Mouse (Mus musculus) lung, postnatal 14 days (tissue): ENCODE measurements around the gene Apobec3.
"Not testable (repeated sequence)": the region's sequence is repeated elsewhere in the genome, so short reads cannot be mapped to it uniquely, and the experiment has no call there.

ENCODE experiments used
- DNase-seq: peaks from one replicate; pipeline ENCODE4 v3.0.0; 2021

The Apobec3 gene

DNA sequence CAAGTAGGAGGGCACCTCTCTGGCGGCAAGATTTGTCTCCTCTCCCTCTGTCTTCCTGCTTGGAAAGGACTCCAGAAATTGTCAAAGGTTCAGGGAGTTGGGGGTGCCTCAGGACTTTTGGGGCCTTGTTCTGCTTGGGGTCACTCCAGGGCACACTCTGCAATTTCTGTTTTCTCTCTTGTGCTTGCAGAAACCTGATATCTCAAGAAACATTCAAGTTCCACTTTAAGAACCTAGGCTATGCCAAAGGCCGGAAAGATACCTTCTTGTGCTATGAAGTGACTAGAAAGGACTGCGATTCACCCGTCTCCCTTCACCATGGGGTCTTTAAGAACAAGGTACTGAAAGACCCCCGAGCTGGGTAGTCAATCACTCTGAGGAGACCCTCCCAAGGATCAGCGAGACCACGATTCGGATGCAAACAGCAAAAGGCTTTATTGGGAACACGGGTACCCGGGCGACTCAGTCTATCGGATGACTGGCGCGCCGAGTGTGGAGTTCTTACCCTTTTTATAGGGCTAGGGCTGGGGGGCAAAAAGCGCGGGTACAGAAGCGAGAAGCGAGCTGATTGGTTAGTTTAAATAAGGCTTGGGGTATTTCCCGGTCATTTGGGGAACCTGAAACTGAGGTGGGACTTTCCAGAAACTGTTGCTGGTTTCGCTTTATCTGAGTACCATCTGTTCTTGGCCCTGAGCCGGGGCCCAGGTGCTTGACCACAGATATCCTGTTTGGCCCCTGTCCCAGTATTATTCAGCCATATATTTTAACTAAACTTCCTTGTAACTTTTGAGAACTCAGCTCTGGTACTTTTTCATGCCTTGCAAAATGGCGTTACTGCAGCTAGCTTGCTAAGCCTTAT lies 4.0 kb downstream of the Apobec3 start:
- not testable (repeated sequence) for DNase-seq

DNA sequence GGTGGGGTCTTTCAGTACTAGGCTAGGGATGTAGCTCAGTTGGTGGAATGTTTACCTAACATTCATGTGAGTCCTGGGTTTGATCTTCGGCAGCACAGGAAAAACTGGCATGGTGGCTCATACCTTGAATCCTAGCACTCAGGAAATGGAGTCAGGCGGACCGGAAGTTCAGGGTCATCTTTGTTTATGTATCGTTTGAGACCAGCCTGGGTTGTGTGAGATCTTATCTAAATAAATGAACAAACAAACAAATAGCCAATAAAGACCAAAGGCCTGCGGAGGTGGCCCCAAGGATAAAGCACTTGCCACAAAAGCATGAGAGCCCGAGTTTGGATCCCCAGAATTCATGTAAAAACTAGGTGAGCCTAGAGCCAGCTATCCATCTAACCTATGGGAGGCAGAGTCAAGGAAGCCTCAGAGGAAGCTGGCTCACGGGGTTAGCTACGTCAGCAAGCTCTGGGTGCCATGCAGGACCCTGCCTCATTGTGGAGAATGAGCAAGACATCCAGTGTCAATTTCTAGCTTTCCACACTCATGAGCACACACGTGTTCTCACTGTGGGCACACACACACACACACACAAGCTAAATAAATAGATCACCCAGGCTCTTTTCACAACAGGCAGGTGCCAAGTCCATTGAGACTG lies 4.7 kb downstream of the Apobec3 start:
- DNase-seq = no peak

DNA sequence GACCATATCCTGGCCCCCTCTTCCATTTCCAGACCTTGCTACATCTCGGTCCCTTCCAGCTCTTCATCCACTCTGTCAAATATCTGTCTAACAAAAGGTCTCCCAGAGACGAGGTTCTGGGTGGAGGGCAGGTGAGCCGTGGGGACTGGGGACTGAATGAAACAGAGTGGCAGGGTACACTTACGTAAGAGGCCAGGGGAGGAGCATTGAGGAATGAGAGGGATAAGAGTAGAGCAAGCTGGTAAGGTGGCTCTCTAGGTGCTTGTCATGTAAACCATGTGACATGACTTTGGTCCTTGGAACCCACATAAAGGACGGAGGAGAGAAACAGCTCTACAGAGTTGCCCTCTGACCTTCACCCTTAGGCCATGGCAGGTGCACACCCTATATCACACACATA lies 7.5 kb downstream of the Apobec3 start:
- no peak for DNase-seq

DNA sequence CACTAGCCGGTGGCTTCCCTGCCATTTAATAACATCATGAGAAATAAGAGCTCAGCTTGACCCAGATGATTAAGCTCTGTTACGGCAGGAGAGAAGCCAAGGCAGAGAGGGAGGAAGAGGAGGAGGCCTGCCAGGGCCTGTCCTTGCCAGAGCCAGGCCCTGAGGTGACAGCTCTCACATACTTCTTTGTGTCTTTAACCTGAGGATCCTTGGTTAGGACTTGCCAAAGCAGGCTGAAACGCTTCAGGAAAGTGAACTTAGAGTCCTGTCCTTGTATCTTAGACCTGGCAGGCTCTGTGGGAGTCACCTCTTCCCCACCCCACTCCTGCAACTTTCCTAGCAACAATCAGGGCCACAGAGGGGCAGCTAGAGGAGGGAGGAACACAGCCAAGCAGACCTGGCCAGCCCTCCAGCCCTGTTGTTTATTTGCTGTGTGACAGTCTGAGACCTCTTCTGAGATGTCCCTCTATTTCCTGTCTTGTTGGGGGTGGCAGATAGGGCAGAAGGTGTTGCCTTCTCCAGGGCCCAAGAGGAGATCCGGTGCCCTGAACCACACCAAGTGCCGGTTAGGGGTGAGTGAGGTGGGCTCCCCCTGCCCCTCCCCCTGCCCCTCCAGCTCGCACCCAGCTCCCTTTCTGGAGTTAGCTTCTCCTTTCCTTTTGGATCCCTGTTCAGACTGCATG lies 8.5 kb downstream of the Apobec3 start:
- DNase-seq = no peak

DNA sequence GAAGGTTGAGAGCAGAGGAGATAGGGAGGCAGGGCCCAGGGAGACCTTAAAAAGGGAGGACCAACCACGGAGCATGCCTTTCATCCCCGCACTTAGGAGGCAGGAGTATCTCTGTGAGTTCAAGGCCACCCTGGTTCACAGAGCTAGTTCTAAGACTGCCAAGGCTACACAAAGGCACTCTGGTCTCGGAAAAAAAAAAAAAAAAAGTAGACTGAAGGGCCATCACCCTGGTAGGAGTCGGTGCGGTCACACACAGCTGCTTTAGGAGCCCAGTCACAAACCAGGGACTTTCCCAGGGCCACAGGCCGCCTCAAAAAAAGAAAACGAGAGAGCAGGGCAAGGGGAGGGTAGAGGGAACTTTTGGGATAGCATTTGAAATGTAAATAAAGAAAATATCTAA lies 9.3 kb downstream of the Apobec3 start:
- no peak for DNase-seq

- no peak for DNase-seq
Observed at GRCm38 (mm10) chr15:79901399-79901798, 9.9 kb downstream of the Apobec3 start.

GRCm38 (mm10) chr15:79903081-79903480 lies 11.6 kb downstream of the Apobec3 start:
- DNase-seq = not testable (repeated sequence)

DNA sequence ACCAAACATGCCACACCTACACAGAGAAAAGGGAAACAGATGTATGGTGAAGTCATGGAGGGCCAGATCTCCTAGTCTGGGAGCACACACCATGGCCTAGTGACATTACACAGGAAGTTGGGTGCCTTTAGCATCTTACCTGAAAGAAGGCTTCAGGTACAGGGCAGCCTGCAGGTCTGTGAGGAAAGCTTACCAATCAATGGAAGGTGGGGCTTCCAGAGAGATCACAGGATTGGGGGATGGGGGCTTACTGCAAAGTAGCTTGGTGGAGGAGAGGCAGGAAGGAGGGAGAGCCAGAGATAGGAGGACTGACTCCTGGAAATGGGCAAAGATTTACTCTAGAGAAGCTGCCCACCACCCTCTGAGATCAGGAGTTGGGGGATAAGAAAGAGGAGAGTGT lies 12.5 kb downstream of the Apobec3 start:
- DNase-seq = no peak

- not testable (repeated sequence) for DNase-seq
Observed at GRCm38 (mm10) chr15:79904678-79905077, 13.2 kb downstream of the Apobec3 start.

GRCm38 (mm10) chr15:79905211-79905610 lies 13.8 kb downstream of the Apobec3 start:
- no peak for DNase-seq

GRCm38 (mm10) chr15:79906855-79907254 lies 15.4 kb downstream of the Apobec3 start:
- no peak for DNase-seq

GRCm38 (mm10) chr15:79909006-79909405 lies 17.5 kb downstream of the Apobec3 start:
- DNase-seq = not testable (repeated sequence)

DNA sequence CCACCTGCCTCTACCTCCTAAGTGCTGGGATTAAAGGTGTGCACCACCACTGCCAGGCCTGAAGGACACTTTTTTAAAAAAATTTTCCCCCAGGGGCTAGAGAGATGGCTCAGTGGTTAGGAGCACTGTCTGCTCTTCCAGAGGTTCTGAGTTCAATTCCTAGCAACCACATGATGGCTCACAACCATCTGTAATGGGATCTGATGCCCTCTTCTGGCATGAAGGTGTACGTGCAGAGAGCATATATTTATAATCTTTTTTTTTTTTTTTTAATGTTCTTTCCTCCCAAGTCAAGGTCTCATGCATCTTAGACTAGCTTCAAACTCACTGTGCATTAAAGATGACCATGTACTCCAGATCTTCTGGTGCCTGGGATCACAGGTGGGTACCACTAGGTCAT lies 19.4 kb downstream of the Apobec3 start:
- DNase-seq = not testable (repeated sequence)

DNA sequence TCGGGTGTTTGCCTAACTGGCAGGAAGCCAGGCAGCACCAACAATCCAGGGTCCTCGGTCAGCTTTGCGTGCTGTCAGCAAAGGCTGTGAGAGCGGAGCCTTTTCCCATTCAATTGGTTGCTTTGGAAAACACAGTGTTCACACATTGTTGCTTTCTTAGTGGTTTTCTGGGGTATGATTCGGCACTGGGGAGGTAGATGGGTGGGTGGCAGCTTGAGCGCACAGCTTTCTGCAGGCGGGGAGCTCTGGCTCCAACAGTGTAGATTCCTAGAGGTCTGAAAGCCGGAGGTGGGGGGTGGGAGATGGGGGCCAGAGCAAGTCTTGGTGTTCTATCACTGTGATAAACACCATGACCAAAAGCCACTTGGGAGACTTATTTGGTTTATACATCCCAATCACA lies 19.9 kb downstream of the Apobec3 start:
- DNase-seq = no peak

GRCm38 (mm10) chr15:79913761-79914346 lies 22.4 kb downstream of the Apobec3 start:
- DNase-seq = no peak

- DNase-seq = no peak
Observed at GRCm38 (mm10) chr15:79914357-79914756, 22.9 kb downstream of the Apobec3 start.

DNA sequence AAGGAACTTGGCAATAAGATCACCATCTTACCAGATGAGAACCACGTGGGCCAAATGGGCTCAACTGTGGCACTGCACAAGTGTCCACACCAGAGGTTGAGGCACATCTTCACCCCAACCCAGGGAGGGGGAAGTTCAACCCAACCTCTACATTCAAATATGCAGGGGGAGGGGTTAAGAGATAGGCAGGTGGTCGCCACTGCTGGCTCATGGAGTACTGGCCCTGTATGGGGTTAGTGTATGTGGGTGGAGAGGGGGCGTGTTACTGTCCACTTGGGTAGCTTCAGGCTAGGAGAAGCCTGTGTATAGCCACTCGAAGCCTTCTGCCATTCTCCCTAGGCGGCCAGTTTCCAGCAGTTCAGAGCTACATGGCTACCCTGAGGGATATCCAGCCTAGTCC lies 24.7 kb downstream of the Apobec3 start:
- no peak for DNase-seq

DNA sequence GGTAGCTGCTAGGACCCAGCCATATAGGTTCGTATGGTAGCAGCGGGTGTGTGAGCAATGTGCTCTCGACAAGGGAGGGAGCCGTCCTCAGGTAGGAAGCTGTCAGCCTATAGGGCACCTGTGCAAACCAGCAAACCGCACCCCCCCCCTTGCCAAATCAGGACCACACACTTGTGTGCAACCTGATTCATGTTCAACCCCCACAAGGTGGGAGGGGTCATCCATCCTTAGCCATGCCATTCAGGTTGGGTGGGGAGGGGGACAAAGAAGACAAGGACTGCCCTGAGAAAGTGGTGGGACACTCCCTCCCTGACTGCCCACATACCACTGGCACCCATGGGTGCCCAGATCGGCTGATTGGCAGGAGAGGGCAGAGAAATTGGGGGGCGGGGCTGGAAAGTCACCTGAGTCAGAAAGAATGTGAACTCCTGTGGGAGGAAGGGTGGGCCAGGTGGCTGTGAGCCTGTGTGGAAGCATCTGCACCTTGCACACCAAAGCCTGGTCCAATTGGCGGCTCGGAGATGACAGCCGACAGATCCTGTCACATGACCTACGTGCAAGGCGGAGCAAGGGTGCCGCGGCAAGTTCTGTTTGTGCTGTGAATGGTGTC lies 25.8 kb downstream of the Apobec3 start:
- no peak for DNase-seq

GRCm38 (mm10) chr15:79918485-79918884 lies 27.0 kb downstream of the Apobec3 start:
- DNase-seq = no peak

DNA sequence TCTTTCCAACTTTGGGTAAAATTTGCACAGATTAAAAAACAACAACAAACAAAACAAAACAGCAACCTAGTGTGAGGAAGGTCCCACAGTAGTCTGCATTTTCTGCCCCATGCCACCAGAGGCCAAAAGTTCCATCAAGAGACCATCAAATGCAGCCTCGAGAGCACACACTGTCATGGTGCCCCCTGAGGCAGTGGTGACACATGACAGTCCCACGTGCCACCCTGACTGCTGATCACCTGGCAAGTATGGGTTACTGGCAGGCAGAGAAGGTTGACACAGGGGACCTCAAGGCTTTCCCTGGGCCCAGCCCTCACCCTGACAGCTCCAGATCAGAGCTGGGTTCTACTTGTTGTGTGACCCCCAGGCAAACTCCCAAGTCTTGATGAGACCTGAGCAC lies 28.3 kb downstream of the Apobec3 start:
- DNase-seq = no peak

DNA sequence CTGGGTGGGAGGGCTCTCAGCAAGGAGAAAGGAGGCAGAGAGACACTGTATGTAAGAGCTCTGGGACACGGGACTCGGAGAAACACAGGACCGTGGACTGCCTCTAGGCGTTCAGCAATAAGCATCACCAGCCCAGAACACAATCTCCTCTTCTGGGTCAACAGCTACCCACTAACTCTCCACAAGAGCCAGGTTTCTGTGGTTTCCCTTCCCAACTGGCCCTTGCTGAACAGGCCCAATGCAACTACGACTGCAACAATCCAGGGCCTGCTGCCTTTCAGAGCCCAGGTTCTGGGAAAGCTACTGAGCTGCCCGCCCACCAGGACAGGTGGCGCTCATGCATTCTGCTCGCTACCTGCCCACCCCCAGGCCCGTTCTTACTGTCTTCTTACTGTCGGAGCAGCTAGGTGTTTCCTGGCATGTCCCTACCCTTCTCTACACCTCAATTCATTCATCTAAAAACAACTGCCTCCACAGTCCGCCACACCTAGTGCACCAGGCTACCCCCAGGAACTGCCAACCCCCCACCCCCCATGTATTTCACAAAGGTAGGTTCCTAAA lies 35.5 kb downstream of the Apobec3 start:
- DNase-seq = no peak

DNA sequence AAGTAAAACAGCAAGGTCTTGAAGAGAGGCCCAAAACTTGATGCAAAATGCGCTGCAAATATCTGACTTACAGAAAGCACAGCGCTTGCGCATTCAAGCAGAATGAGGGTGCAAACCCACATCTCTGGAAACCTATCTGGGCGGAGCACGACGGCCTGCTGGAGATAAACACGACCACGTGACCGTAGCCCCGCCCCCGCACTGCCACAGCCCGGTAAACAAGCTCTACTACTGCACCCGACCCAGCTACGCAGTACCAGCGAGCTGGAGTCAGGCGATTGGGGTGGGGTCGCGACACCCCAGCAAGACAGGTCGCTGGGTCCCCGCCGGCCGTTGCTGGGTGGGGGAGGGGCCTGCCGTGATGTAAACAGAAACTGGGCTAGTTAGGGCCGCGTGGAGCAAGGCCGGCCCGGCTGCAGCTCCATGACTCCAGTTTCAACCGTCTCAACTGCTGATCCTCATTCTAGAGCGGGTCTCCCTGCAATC lies 36.2 kb downstream of the Apobec3 start:
- DNase-seq = peak; percentile 96
